Mouse (Mus musculus): ENCODE results near the gene Cyp27b1. TPM values are rescaled to one million over a fixed set of nuclear protein-coding genes. Genes with fewer than 3 reads are reported as not detected.
A peak's percentile ranks its signal among the peaks of the same experiment; 100 is the strongest.

The Cyp27b1 gene
- polyA plus RNA-seq, 1 experiment from 2014 or later, result 0.08 TPM

- Histone ChIP-seq H3K27ac (ENCODE audit: low read length) (no peak overlapping the region), H3K4me2 (ENCODE audit: low read depth, low read length) (peak overlapping the region; percentile 66), H3K36me3 (ENCODE audit: control insufficient read depth, insufficient read depth) (no peaks in the 10 kb centered on the region), H3K27me3 (ENCODE audit: control insufficient read depth, insufficient read depth, low read length) (peaks cover 75% of the 10 kb centered on the region), H3K4me1 (ENCODE audit: control insufficient read depth, insufficient read depth, low read length) (peaks cover 12% of the 10 kb centered on the region), H3K4me3 (ENCODE audit: low read length) (peak overlapping the region; percentile 47), H3K9me3 (replicated peaks; ENCODE audit: control insufficient read depth, low read length) (no peaks in the 10 kb centered on the region), H3K9ac (ENCODE audit: low read length) (peak overlapping the region; percentile 26; the same call in 1 of the 2 replicates)
- WGBS, result 11% methylated on average over 43 of the region's 49 CpGs
- no peak for ATAC-seq (replicated peaks; ENCODE audit: extremely low read depth, insufficient read depth, low FRiP score)
Observed at GRCm38 (mm10) chr10:127078677-127079575, 30.9 kb downstream of the Cyp27b1 start.

GRCm38 (mm10) chr10:127079665-127080391, 31.8 kb downstream of the Cyp27b1 start:
- no peak for ATAC-seq (replicated peaks; ENCODE audit: extremely low read depth, insufficient read depth, low FRiP score)
- H3K4me1 ChIP-seq (ENCODE audit: control insufficient read depth, insufficient read depth, low read length), result peaks cover 12% of the 10 kb centered on the region
- H3K27ac ChIP-seq (ENCODE audit: low read length), result no peak overlapping the region
- 9% methylated on average over 69 of the region's 70 CpGs for WGBS
- H3K9ac ChIP-seq (ENCODE audit: low read length), result peak overlapping the region; percentile 26; the same call in 1 of the 2 replicates
- H3K9me3 ChIP-seq (replicated peaks; ENCODE audit: control insufficient read depth, low read length), result no peaks in the 10 kb centered on the region
- H3K36me3 ChIP-seq (ENCODE audit: control insufficient read depth, insufficient read depth), result no peaks in the 10 kb centered on the region
- peaks cover 82% of the 10 kb centered on the region for H3K27me3 ChIP-seq (ENCODE audit: control insufficient read depth, insufficient read depth, low read length)
- H3K4me3 ChIP-seq (ENCODE audit: low read length), result peak overlapping the region; percentile 47
- H3K4me2 ChIP-seq (ENCODE audit: low read depth, low read length), result peak overlapping the region; percentile 66

GRCm38 (mm10) chr10:127080901-127081780, 33.1 kb downstream of the Cyp27b1 start:
- no peak overlapping the region for H3K27ac ChIP-seq (ENCODE audit: low read length)
- H3K4me2 ChIP-seq (ENCODE audit: low read depth, low read length), result peak overlapping the region; percentile 59
- peaks cover 74% of the 10 kb centered on the region for H3K27me3 ChIP-seq (ENCODE audit: control insufficient read depth, insufficient read depth, low read length)
- H3K9ac ChIP-seq (ENCODE audit: low read length), result peak overlapping the region; percentile 36; the same call in 1 of the 2 replicates
- no peaks in the 10 kb centered on the region for H3K9me3 ChIP-seq (replicated peaks; ENCODE audit: control insufficient read depth, low read length)
- peaks cover 12% of the 10 kb centered on the region for H3K4me1 ChIP-seq (ENCODE audit: control insufficient read depth, insufficient read depth, low read length)
- WGBS, result 8% methylated on average over 48 of the region's 48 CpGs
- no peaks in the 10 kb centered on the region for H3K36me3 ChIP-seq (ENCODE audit: control insufficient read depth, insufficient read depth)
- no peak for ATAC-seq (replicated peaks; ENCODE audit: extremely low read depth, insufficient read depth, low FRiP score)
- peak overlapping the region; percentile 25 for H3K4me3 ChIP-seq (ENCODE audit: low read length)

GRCm38 (mm10) chr10:127081996-127082620, 34.1 kb downstream of the Cyp27b1 start:
- Histone ChIP-seq H3K36me3 (ENCODE audit: control insufficient read depth, insufficient read depth) (no peaks in the 10 kb centered on the region), H3K9ac (ENCODE audit: low read length) (no peak overlapping the region; the same call in 1 of the 2 replicates), H3K4me2 (ENCODE audit: low read depth, low read length) (no peak overlapping the region), H3K27me3 (ENCODE audit: control insufficient read depth, insufficient read depth, low read length) (peaks cover 65% of the 10 kb centered on the region), H3K4me1 (ENCODE audit: control insufficient read depth, insufficient read depth, low read length) (peaks cover 12% of the 10 kb centered on the region), H3K27ac (ENCODE audit: low read length) (no peak overlapping the region), H3K4me3 (ENCODE audit: low read length) (peak overlapping the region; percentile 25; the same call in 1 of the 2 replicates), H3K9me3 (replicated peaks; ENCODE audit: control insufficient read depth, low read length) (no peaks in the 10 kb centered on the region)
- WGBS, result 35% methylated on average over 8 of the region's 8 CpGs
- ATAC-seq (replicated peaks; ENCODE audit: extremely low read depth, insufficient read depth, low FRiP score), result no peak

- no peak overlapping the region for H3K9ac ChIP-seq (ENCODE audit: low read length)
- no peak overlapping the region for H3K4me3 ChIP-seq (ENCODE audit: low read length)
- 35% methylated on average over 8 of the region's 8 CpGs for whole genome bisulfite sequencing
- no peak overlapping the region for H3K27ac ChIP-seq (ENCODE audit: low read length)
- H3K27me3 ChIP-seq (ENCODE audit: control insufficient read depth, insufficient read depth, low read length), result peaks cover 61% of the 10 kb centered on the region
- no peak for ATAC-seq (replicated peaks; ENCODE audit: extremely low read depth, insufficient read depth, low FRiP score)
- H3K9me3 ChIP-seq (replicated peaks; ENCODE audit: control insufficient read depth, low read length), result no peaks in the 10 kb centered on the region
- no peak overlapping the region for H3K4me2 ChIP-seq (ENCODE audit: low read depth, low read length)
- no peaks in the 10 kb centered on the region for H3K36me3 ChIP-seq (ENCODE audit: control insufficient read depth, insufficient read depth)
- peaks cover 12% of the 10 kb centered on the region for H3K4me1 ChIP-seq (ENCODE audit: control insufficient read depth, insufficient read depth, low read length)
Observed at GRCm38 (mm10) chr10:127083292-127083914, 35.4 kb downstream of the Cyp27b1 start.

- Histone ChIP-seq H3K27ac (ENCODE audit: low read length) (no peak overlapping the region), H3K36me3 (ENCODE audit: control insufficient read depth, insufficient read depth) (no peaks in the 10 kb centered on the region), H3K27me3 (ENCODE audit: control insufficient read depth, insufficient read depth, low read length) (peaks cover 56% of the 10 kb centered on the region), H3K4me2 (ENCODE audit: low read depth, low read length) (no peak overlapping the region), H3K9ac (ENCODE audit: low read length) (no peak overlapping the region), H3K9me3 (replicated peaks; ENCODE audit: control insufficient read depth, low read length) (no peaks in the 10 kb centered on the region), H3K4me1 (ENCODE audit: control insufficient read depth, insufficient read depth, low read length) (peaks cover 12% of the 10 kb centered on the region), H3K4me3 (ENCODE audit: low read length) (no peak overlapping the region)
- no peak for ATAC-seq (replicated peaks; ENCODE audit: extremely low read depth, insufficient read depth, low FRiP score)
- WGBS, result 42% methylated on average over 5 of the region's 5 CpGs
Observed at GRCm38 (mm10) chr10:127083915-127084306, 35.9 kb downstream of the Cyp27b1 start.

- Histone ChIP-seq H3K4me2 (ENCODE audit: low read depth, low read length) (no peak overlapping the region), H3K27me3 (ENCODE audit: control insufficient read depth, insufficient read depth, low read length) (peaks cover 56% of the 10 kb centered on the region), H3K9me3 (replicated peaks; ENCODE audit: control insufficient read depth, low read length) (no peaks in the 10 kb centered on the region), H3K4me3 (ENCODE audit: low read length) (no peak overlapping the region), H3K9ac (ENCODE audit: low read length) (no peak overlapping the region), H3K27ac (ENCODE audit: low read length) (no peak overlapping the region), H3K36me3 (ENCODE audit: control insufficient read depth, insufficient read depth) (no peaks in the 10 kb centered on the region), H3K4me1 (ENCODE audit: control insufficient read depth, insufficient read depth, low read length) (peaks cover 4% of the 10 kb centered on the region; the same call in 1 of the 2 replicates)
- ATAC-seq (replicated peaks; ENCODE audit: extremely low read depth, insufficient read depth, low FRiP score), result no peak
- 76% methylated on average over 9 of the region's 9 CpGs for WGBS
Observed at GRCm38 (mm10) chr10:127085052-127085451, 37.0 kb downstream of the Cyp27b1 start.

- Histone ChIP-seq H3K4me1 (ENCODE audit: control insufficient read depth, insufficient read depth, low read length) (peaks cover 3% of the 10 kb centered on the region; the same call in 1 of the 2 replicates), H3K27ac (ENCODE audit: low read length) (no peak overlapping the region), H3K9ac (ENCODE audit: low read length) (no peak overlapping the region), H3K4me3 (ENCODE audit: low read length) (no peak overlapping the region), H3K9me3 (replicated peaks; ENCODE audit: control insufficient read depth, low read length) (no peaks in the 10 kb centered on the region), H3K36me3 (ENCODE audit: control insufficient read depth, insufficient read depth) (no peaks in the 10 kb centered on the region), H3K27me3 (ENCODE audit: control insufficient read depth, insufficient read depth, low read length) (peaks cover 56% of the 10 kb centered on the region), H3K4me2 (ENCODE audit: low read depth, low read length) (no peak overlapping the region)
- no peak for ATAC-seq (replicated peaks; ENCODE audit: extremely low read depth, insufficient read depth, low FRiP score)
- WGBS, result 60% methylated on average over 6 of the region's 6 CpGs
Observed at GRCm38 (mm10) chr10:127085633-127086032, 37.6 kb downstream of the Cyp27b1 start.
